Mouse (Mus musculus) MEL (cell line): Measurements from ENCODE around the gene Mpp4. TPM values are rescaled to one million over a fixed set of nuclear protein-coding genes. Genes with fewer than 3 reads are reported as not detected.

Experiments
- DNase-seq: peaks from one replicate; pipeline ENCODE4 v3.0.0; 2011; ENCODE audit warnings: low read depth, low spot score
- H3K27ac ChIP-seq: 2 replicates; pipeline ENCODE4 v1.5.1; 2012; ENCODE audit warnings: low read depth, mild to moderate bottlenecking, control low read depth, low read length, moderate library complexity; ENCODE audit not compliant: control insufficient read depth
- H3K27me3 ChIP-seq, 2 experiments: fragments of 150-350 bp in 1 of 2; sonication (generic) in 1 of 2; 2 replicates each; pipeline ENCODE4 v1.6.1; 2012; ENCODE audit warnings: low read length in 2 of 2, mild to moderate bottlenecking in 2 of 2, improper control_type of control experiment in 1 of 2, moderate library complexity in 1 of 2; ENCODE audit not compliant: insufficient read depth in 2 of 2, control insufficient read depth in 1 of 2
- H3K36me3 ChIP-seq, 2 experiments: 2 replicates each; pipeline ENCODE4 v1.6.1; 2012 to 2014; ENCODE audit warnings: low read length in 2 of 2, improper control_type of control experiment in 1 of 2, inconsistent platforms in 1 of 2, mild to moderate bottlenecking in 1 of 2; ENCODE audit not compliant: insufficient read depth in 2 of 2, control insufficient read depth in 1 of 2
- H3K4me1 ChIP-seq, 2 experiments: fragments of 150-350 bp in 1 of 2; sonication (generic) in 1 of 2; 2 replicates each; pipeline ENCODE4 v1.6.1; 2012; ENCODE audit warnings: low read length in 2 of 2, improper control_type of control experiment in 1 of 2, mild to moderate bottlenecking in 1 of 2; ENCODE audit not compliant: insufficient read depth in 2 of 2, control insufficient read depth in 1 of 2
- H3K4me3 ChIP-seq, 2 experiments: fragments of 150-350 bp in 1 of 2; sonication (generic) in 1 of 2; 2 replicates each; pipeline ENCODE4 v1.5.1; 2012; ENCODE audit warnings: low read depth in 2 of 2, low read length in 2 of 2, mild to moderate bottlenecking in 2 of 2, moderate library complexity in 2 of 2, control low read depth in 1 of 2, improper control_type of control experiment in 1 of 2; ENCODE audit not compliant: control insufficient read depth in 1 of 2, insufficient read depth in 1 of 2
- H3K79me2 ChIP-seq: 2 replicates; pipeline ENCODE4 v1.6.1; 2012; ENCODE audit warnings: mild to moderate bottlenecking, low read length, moderate library complexity; ENCODE audit not compliant: control insufficient read depth, poor library complexity, insufficient read depth
- H3K9ac ChIP-seq: 2 replicates; pipeline ENCODE4 v1.6.1; 2012; ENCODE audit warnings: low read depth, mild to moderate bottlenecking, control low read depth, low read length, moderate library complexity; ENCODE audit not compliant: control insufficient read depth, poor library complexity, severe bottlenecking
- H3K9me3 ChIP-seq: fragments of 150-350 bp; sonication (generic); replicated peaks from 2 replicates; pipeline ENCODE4 v1.6.1; 2012; ENCODE audit warnings: mild to moderate bottlenecking, low read length, improper control_type of control experiment, moderate library complexity; ENCODE audit not compliant: insufficient read depth
- BHLHE40 ChIP-seq: IDR thresholded peaks from 2 replicates; pipeline ENCODE4 v1.6.1; 2012; ENCODE audit warnings: low read depth, mild to moderate bottlenecking, inconsistent platforms, low read length, improper control_type of control experiment, borderline replicate concordance
- CHD2 ChIP-seq: IDR thresholded peaks from 2 replicates; pipeline ENCODE4 v1.6.1; 2011; ENCODE audit warnings: low read length, improper control_type of control experiment
- CTCF ChIP-seq, 3 experiments: IDR thresholded peaks in 2 of 3; conservative IDR thresholded peaks in 1 of 3; 2 replicates each; pipeline ENCODE4 v1.5.1; 2011 to 2012; ENCODE audit warnings: low read length in 3 of 3, low read depth in 2 of 3, mild to moderate bottlenecking in 2 of 3, improper control_type of control experiment in 1 of 3, inconsistent platforms in 1 of 3, mixed read lengths in 1 of 3, moderate library complexity in 1 of 3; ENCODE audit not compliant: control insufficient read depth in 1 of 3, insufficient read depth in 1 of 3, poor library complexity in 1 of 3, severe bottlenecking in 1 of 3
- E2F4 ChIP-seq: IDR thresholded peaks from 2 replicates; pipeline ENCODE4 v1.6.1; 2011; ENCODE audit warnings: low read depth, low read length, improper control_type of control experiment, borderline replicate concordance
- ELF1 ChIP-seq: IDR thresholded peaks from 2 replicates; pipeline ENCODE4 v1.6.1; 2014; ENCODE audit warnings: low read depth, mild to moderate bottlenecking, inconsistent platforms, low read length, improper control_type of control experiment, moderate library complexity
- ETS1 ChIP-seq: IDR thresholded peaks from 2 replicates; pipeline ENCODE4 v1.6.1; 2012; ENCODE audit warnings: low read depth, mild to moderate bottlenecking, inconsistent platforms, low read length, improper control_type of control experiment, moderate library complexity
- GABPA ChIP-seq: IDR thresholded peaks from 2 replicates; pipeline ENCODE4 v1.6.1; 2012; ENCODE audit warnings: low read depth, mild to moderate bottlenecking, inconsistent platforms, low read length, improper control_type of control experiment, moderate library complexity
- GATA1 ChIP-seq: IDR thresholded peaks from 2 replicates; pipeline ENCODE4 v1.6.1; 2011; ENCODE audit warnings: low read depth, low read length, improper control_type of control experiment
- HCFC1 ChIP-seq: IDR thresholded peaks from 2 replicates; pipeline ENCODE4 v1.6.1; 2012; ENCODE audit warnings: low read depth, mild to moderate bottlenecking, inconsistent platforms, low read length, improper control_type of control experiment, moderate library complexity
- JUND ChIP-seq: IDR thresholded peaks from 2 replicates; pipeline ENCODE4 v1.6.1; 2011; ENCODE audit warnings: low read depth, mild to moderate bottlenecking, improper control_type of control experiment, low read length
- MAFK ChIP-seq: IDR thresholded peaks from 2 replicates; pipeline ENCODE4 v1.6.1; 2011; ENCODE audit warnings: low read depth, mild to moderate bottlenecking, low read length, improper control_type of control experiment, borderline replicate concordance
- MAX ChIP-seq: IDR thresholded peaks from 2 replicates; pipeline ENCODE4 v1.6.1; 2011; ENCODE audit warnings: low read length, improper control_type of control experiment
- MAZ ChIP-seq: IDR thresholded peaks from 2 replicates; pipeline ENCODE4 v1.6.1; 2012; ENCODE audit warnings: low read depth, mild to moderate bottlenecking, inconsistent platforms, low read length, improper control_type of control experiment
- MXI1 ChIP-seq: IDR thresholded peaks from 2 replicates; pipeline ENCODE4 v1.6.1; 2011; ENCODE audit warnings: mild to moderate bottlenecking, low read depth, low read length, improper control_type of control experiment
- MYB ChIP-seq: IDR thresholded peaks from 2 replicates; pipeline ENCODE4 v1.6.1; 2011; ENCODE audit warnings: mild to moderate bottlenecking, low read depth, low read length, improper control_type of control experiment
- NELFE ChIP-seq: IDR thresholded peaks from 2 replicates; pipeline ENCODE4 v1.6.1; 2011; ENCODE audit warnings: low read depth, low read length, improper control_type of control experiment
- NRF1 ChIP-seq: IDR thresholded peaks from 2 replicates; pipeline ENCODE4 v1.6.1; 2014; ENCODE audit warnings: low read depth, mild to moderate bottlenecking, inconsistent platforms, low read length, improper control_type of control experiment, moderate library complexity; ENCODE audit not compliant: poor library complexity, insufficient read depth, severe bottlenecking
- POLR2A ChIP-seq, 2 experiments: IDR thresholded peaks; 2 replicates each; pipeline ENCODE4 v1.6.1; 2011 to 2012; ENCODE audit warnings: low read length in 2 of 2, mild to moderate bottlenecking in 2 of 2, control low read depth in 1 of 2, improper control_type of control experiment in 1 of 2, low read depth in 1 of 2, moderate library complexity in 1 of 2; ENCODE audit not compliant: control insufficient read depth in 1 of 2, insufficient read depth in 1 of 2, poor library complexity in 1 of 2
- POLR2AphosphoS2 ChIP-seq: IDR thresholded peaks from 2 replicates; pipeline ENCODE4 v1.6.1; 2011; ENCODE audit warnings: low read length, improper control_type of control experiment
- RAD21 ChIP-seq: IDR thresholded peaks from 2 replicates; pipeline ENCODE4 v1.6.1; 2011; ENCODE audit warnings: mild to moderate bottlenecking, low read depth, low read length, improper control_type of control experiment
- RCOR1 ChIP-seq: IDR thresholded peaks from 2 replicates; pipeline ENCODE4 v1.6.1; 2012; ENCODE audit warnings: low read depth, mild to moderate bottlenecking, inconsistent platforms, low read length, improper control_type of control experiment
- SIN3A ChIP-seq: IDR thresholded peaks from 2 replicates; pipeline ENCODE4 v1.6.1; 2012; ENCODE audit warnings: low read length, improper control_type of control experiment, inconsistent platforms
- SMC3 ChIP-seq: IDR thresholded peaks from 2 replicates; pipeline ENCODE4 v1.6.1; 2011; ENCODE audit warnings: low read depth, low read length, improper control_type of control experiment
- TAL1 ChIP-seq: IDR thresholded peaks from 2 replicates; pipeline ENCODE4 v1.6.1; 2012; ENCODE audit warnings: mild to moderate bottlenecking, inconsistent platforms, low read length, moderate library complexity, mixed read lengths
- TBP ChIP-seq: IDR thresholded peaks from 2 replicates; pipeline ENCODE4 v1.8.0; 2011; ENCODE audit warnings: low read depth, low read length, improper control_type of control experiment
- USF1 ChIP-seq: IDR thresholded peaks from 2 replicates; pipeline ENCODE4 v1.6.1; 2014; ENCODE audit warnings: low read depth, mild to moderate bottlenecking, inconsistent platforms, low read length, improper control_type of control experiment, moderate library complexity
- ZKSCAN1 ChIP-seq: IDR thresholded peaks from 2 replicates; pipeline ENCODE4 v1.6.1; 2012; ENCODE audit warnings: low read depth, mild to moderate bottlenecking, inconsistent platforms, low read length, improper control_type of control experiment, moderate library complexity
- polyA plus RNA-seq, 2 experiments: library from polyadenylated mRNA; stranded (reverse) in 1 of 2; unstranded in 1 of 2; fragments of >175 nt in 1 of 2; fragments of >200 nt in 1 of 2; gene quantifications; 2 replicates each; pipeline versions ENCODE4 v1.2.1 to v1.2.4; 2012; ENCODE audit warnings: low replicate concordance in 2 of 2, low read depth in 1 of 2; ENCODE audit not compliant: insufficient read length in 2 of 2, insufficient read depth in 1 of 2, missing spikeins in 1 of 2
- total RNA-seq: library from RNA; depleted of rRNA; stranded (reverse); fragments of 300-350 nt; gene quantifications from 2 replicates; pipeline ENCODE4 v1.2.3, GENCODE M21; 2012

Gene Mpp4
- total and polyA plus RNA-seq, 3 experiments = 0.19 to 0.23 TPM; not detected in 1

DNA sequence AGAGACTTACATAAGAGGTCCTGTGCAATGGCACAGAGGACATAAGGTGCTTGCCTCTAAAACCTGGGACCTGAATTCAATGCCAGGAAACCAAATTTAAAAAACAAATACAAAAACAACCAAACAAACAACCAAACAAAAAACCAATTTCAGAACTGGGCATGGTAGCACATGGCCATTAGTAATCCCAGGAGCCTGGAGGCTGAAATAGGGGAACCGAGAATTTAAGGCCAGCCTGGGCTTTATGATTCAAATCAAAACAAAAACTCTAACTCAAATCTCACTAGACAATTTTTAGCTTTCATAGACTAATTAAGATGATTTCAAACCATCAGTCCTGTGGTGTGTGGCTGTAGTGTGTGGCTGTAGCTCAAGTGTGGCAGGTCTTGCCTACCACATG is 41.3 kb upstream of the Mpp4 start:
- DNase-seq = no peak
- Histone ChIP-seq H3K27me3 (no peaks in the 10 kb centered on the region), H3K36me3 (no peaks in the 10 kb centered on the region), H3K4me1 (no peaks in the 10 kb centered on the region), H3K9me3 (no peaks in the 10 kb centered on the region), H3K9ac (no peak overlapping the region), H3K4me3 (no peak overlapping the region), H3K27ac (no peak overlapping the region), H3K79me2 (no peaks in the 10 kb centered on the region)
- TF ChIP-seq TBP (no peak), GATA1 (no peak), MYB (no peak), MXI1 (no peak), RAD21 (no peak), NELFE (no peak), POLR2A (IDR thresholded peaks at IDR 0.05; ENCODE audit: control insufficient read depth in 1 of 2, insufficient read depth in 1 of 2, low read depth in 1 of 2, low read length in 2 of 2, poor library complexity in 1 of 2) (no peak), BHLHE40 (no peak), USF1 (no peak), ZKSCAN1 (no peak), TAL1 (no peak), RCOR1 (no peak)

- DNase-seq = no peak
- Histone ChIP-seq H3K4me3 (no peak overlapping the region), H3K9me3 (no peaks in the 10 kb centered on the region), H3K36me3 (no peaks in the 10 kb centered on the region; a peak in 1 of 4 replicates), H3K4me1 (no peaks in the 10 kb centered on the region), H3K9ac (no peak overlapping the region), H3K27me3 (no peaks in the 10 kb centered on the region), H3K79me2 (no peaks in the 10 kb centered on the region), H3K27ac (no peak overlapping the region)
- TF ChIP-seq ELF1 = no peak
- TF ChIP-seq BHLHE40 = no peak
- no peak for TF ChIP-seq CHD2
- no peak for TF ChIP-seq E2F4
Observed at GRCm38 (mm10) chr1:59202367-59202766, 39.2 kb upstream of the Mpp4 start.

DNA sequence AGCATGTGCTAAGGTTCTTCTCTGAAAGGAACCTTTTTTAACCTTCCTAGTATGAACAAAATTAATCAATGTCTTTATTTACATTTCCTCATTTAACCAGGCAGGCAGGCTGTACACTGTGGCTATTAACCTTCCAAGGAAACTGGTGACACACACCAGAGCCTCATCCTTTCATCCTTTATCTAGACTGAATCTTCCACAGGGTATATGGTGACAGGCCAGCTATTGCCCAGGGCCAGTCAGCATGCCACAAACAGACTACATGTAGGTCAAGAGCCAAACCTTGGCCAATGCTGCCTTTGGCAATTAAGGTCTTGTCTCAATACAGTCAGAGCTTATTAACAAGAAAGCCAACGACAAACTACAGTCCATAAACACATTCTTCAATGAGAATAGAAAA is 38.4 kb upstream of the Mpp4 start:
- Histone ChIP-seq H3K27me3 (no peaks in the 10 kb centered on the region), H3K4me1 (no peaks in the 10 kb centered on the region), H3K9me3 (no peaks in the 10 kb centered on the region), H3K36me3 (no peaks in the 10 kb centered on the region; a peak in 1 of 4 replicates), H3K27ac (no peak overlapping the region), H3K79me2 (no peaks in the 10 kb centered on the region), H3K9ac (no peak overlapping the region), H3K4me3 (no peak overlapping the region)
- no peak for TF ChIP-seq ELF1
- TF ChIP-seq ETS1 = no peak
- no peak for TF ChIP-seq POLR2AphosphoS2
- no peak for TF ChIP-seq MAZ
- TF ChIP-seq JUND = no peak
- no peak for TF ChIP-seq SIN3A
- no peak for TF ChIP-seq SMC3
- no peak for TF ChIP-seq TBP
- TF ChIP-seq NRF1 = no peak
- TF ChIP-seq CHD2 = no peak
- TF ChIP-seq MAX = no peak
- TF ChIP-seq POLR2A (IDR thresholded peaks at IDR 0.05; ENCODE audit: control insufficient read depth in 1 of 2, insufficient read depth in 1 of 2, low read depth in 1 of 2, low read length in 2 of 2, poor library complexity in 1 of 2) = no peak
- no peak for TF ChIP-seq CTCF (IDR thresholded peaks at IDR 0.05 in 2 of 3, conservative IDR thresholded peaks at IDR 0.05 in 1 of 3; ENCODE audit: control insufficient read depth in 1 of 3, insufficient read depth in 1 of 3, low read depth in 2 of 3, low read length in 3 of 3, poor library complexity in 1 of 3, severe bottlenecking in 1 of 3)
- no peak for TF ChIP-seq TAL1
- no peak for TF ChIP-seq HCFC1
- TF ChIP-seq MYB = no peak
- no peak for TF ChIP-seq GABPA
- TF ChIP-seq MAFK = no peak
- no peak for TF ChIP-seq MXI1
- DNase-seq = no peak
